Mouse (Mus musculus): ENCODE data around the gene Ptprn2. TPM values are rescaled to one million over a fixed set of nuclear protein-coding genes. Genes with fewer than 3 reads are reported as not detected.

The Ptprn2 gene
- polyA plus RNA-seq, 1 experiment from 2014 or later = 0.25 TPM

DNA sequence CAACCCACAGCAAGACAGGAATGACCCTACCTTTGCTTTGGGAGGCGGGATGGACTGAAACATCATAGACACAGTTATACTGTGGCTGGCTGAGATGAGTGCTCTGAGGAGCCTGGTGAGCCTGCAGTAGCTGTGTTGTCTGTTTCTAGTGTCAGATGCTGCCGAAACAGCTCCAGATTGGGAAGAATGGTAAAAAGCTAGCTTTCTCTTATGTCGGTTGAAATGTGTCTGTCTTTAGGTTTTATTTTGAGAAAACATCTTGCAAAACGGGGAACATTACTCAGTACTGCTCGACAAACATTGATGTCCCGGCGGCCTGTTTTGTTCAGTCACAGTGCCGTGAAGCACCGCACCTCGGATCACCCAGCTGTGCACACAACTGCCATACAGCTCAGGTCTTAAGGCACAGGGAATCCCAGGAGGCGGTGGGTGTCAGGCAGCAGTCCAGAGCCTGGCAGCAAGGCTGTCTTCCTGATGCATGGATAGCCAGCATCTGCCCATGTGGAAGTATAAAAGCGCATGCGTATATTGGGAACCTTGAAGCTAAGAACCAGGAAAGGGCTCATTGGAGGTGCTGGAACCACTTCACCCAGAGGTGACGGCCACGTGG is 689.7 kb downstream of the Ptprn2 start:
- Histone ChIP-seq H3K4me3 (replicated peaks) (no peak overlapping the region), H3K36me3 (no peaks in the 10 kb centered on the region), H3K4me1 (replicated peaks) (peaks cover 33% of the 10 kb centered on the region), H3K4me2 (no peak overlapping the region), H3K27ac (no peak overlapping the region), H3K27me3 (0 out of 2 replicates have a peak, but pooled peaks cover 8% of the 10 kb centered on the region), H3K9ac (replicated peaks) (no peak overlapping the region), H3K9me3 (no peaks in the 10 kb centered on the region)
- WGBS = 89% methylated on average over 15 of the region's 15 CpGs
- no peak for ATAC-seq (ENCODE audit: insufficient number of reproducible peaks, insufficient read depth, low FRiP score, low TSS enrichment, low read depth)

DNA sequence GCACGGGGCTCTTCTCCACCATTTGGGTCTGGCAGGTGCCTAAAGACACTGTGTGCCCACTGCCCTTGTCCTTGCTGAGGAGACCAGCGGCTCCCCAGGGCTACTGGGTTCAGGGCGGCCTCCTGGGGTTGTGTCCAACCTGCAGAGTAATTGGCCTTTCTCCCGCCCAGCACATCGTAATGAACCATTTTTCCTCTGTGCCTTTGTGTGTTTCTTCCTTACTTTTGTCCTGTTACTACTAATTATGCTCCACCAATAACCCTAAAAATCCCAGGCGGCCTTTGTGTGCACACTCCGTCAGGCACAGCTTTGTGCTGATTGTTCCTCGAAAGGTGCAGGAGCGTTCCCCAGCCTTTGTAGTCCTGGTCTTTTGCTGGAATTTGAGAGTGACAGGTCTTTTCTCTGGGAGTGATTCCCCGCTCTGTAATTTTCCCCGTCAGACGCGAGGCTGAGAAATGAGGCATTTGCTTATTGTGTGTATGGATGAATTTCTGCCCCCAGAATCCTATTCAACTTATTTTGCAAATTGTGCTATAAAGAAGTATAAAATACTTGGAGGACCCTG is 690.8 kb downstream of the Ptprn2 start:
- H3K36me3 ChIP-seq = no peaks in the 10 kb centered on the region
- no peak overlapping the region for H3K4me2 ChIP-seq
- no peak overlapping the region for H3K9ac ChIP-seq (replicated peaks)
- H3K27me3 ChIP-seq = 0 out of 2 replicates have a peak, but pooled peaks cover 8% of the 10 kb centered on the region
- peaks cover 24% of the 10 kb centered on the region for H3K4me1 ChIP-seq (replicated peaks)
- WGBS = 69% methylated on average over 13 of the region's 13 CpGs
- no peak overlapping the region for H3K27ac ChIP-seq
- H3K9me3 ChIP-seq = no peaks in the 10 kb centered on the region
- H3K4me3 ChIP-seq (replicated peaks) = no peak overlapping the region
- ATAC-seq (ENCODE audit: insufficient number of reproducible peaks, insufficient read depth, low FRiP score, low TSS enrichment, low read depth) = no peak

DNA sequence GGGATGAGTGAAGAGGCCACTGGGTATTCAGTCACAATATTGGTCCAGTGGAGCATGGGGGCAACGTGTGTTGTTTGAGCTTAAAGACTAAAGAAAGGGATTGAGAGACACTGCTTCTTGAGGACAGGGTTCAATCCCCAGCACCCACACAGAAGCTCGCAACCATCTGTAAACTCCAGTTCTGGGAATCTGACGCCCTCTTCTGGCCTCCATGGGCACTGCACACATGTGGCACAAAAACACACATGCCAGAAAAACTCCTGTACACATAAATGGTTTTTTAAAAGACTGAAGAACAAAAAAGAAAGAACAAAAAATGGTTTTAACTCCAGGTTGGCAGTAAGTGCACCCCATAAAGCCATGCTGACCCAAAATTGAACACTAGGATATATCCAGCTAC is 701.6 kb downstream of the Ptprn2 start:
- Histone ChIP-seq H3K9ac (replicated peaks) (no peak overlapping the region), H3K36me3 (no peaks in the 10 kb centered on the region), H3K4me2 (no peak overlapping the region), H3K4me3 (replicated peaks) (no peak overlapping the region), H3K27ac (no peak overlapping the region), H3K27me3 (no peaks in the 10 kb centered on the region), H3K4me1 (replicated peaks) (no peaks in the 10 kb centered on the region), H3K9me3 (peaks cover 5% of the 10 kb centered on the region; the same call in 1 of the 2 replicates)
- ATAC-seq (ENCODE audit: insufficient number of reproducible peaks, insufficient read depth, low FRiP score, low TSS enrichment, low read depth) = no peak
- 88% methylated on average over 3 of the region's 3 CpGs for WGBS

DNA sequence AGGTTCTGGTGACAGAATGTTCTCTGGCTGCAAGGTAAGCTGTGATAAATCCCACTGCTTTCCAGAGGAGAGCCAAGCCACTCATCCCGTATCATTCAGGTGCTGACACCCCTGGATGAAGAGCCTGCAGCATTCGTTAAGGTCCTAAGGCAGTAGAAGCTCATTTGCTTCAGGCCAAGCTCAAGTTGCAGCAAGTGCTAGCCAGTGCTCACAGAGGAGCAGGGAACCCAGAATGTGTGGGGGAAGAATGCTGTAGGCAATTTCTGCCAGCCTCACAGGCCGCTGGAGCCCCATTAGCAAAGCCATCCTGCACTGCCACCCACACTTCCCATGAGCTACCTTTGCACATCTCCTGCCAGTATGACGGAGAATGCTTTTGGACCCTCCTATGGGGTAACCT is 706.5 kb downstream of the Ptprn2 start:
- no peak for ATAC-seq (ENCODE audit: insufficient number of reproducible peaks, insufficient read depth, low FRiP score, low TSS enrichment, low read depth)
- no peak overlapping the region for H3K4me2 ChIP-seq
- H3K4me1 ChIP-seq (replicated peaks) = peaks cover 10% of the 10 kb centered on the region
- no peaks in the 10 kb centered on the region for H3K36me3 ChIP-seq
- no peak overlapping the region for H3K27ac ChIP-seq
- WGBS = 70% methylated on average over 4 of the region's 4 CpGs
- peaks cover 2% of the 10 kb centered on the region; the same call in 1 of the 2 replicates for H3K9me3 ChIP-seq
- H3K9ac ChIP-seq (replicated peaks) = no peak overlapping the region
- H3K4me3 ChIP-seq (replicated peaks) = no peak overlapping the region
- H3K27me3 ChIP-seq = no peaks in the 10 kb centered on the region

DNA sequence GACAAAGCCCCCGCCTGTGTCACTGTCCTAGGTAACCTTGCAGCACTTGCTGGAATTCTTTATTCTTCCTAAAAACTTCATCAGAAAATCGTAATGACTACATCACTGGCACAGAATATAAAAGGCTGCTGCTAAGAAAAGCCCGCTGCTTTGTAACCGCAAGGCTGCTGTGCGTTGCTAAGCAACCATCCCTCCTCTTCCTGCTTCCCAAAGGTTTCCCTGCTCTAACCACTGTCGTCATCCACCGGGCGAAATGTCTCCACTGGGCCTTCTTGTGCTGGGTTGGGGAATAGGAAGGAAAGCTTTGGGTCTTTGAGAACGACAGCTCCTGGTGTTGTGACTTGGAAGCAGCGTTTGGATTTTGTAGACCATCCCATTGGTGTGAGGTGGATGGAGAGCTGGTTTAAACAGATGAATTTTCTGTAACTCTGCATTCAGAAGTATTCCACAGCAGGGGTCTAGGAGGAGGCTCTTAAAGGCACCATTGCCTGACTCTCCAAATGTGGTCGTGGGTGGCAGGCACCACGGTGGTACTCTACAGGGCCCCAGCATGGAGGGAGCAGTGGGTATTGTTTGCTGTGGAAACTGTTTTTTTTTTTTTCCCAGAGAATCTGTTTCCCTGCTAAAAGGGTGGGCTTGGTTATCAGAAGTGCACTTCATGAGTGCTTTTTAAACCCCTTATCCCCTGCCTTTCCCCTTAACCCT is 711.4 kb downstream of the Ptprn2 start:
- Histone ChIP-seq H3K4me1 (replicated peaks) (peaks cover 19% of the 10 kb centered on the region), H3K27me3 (no peaks in the 10 kb centered on the region), H3K9me3 (no peaks in the 10 kb centered on the region), H3K4me2 (peak overlapping the region; percentile 37), H3K4me3 (replicated peaks) (no peak overlapping the region), H3K27ac (no peak overlapping the region), H3K36me3 (no peaks in the 10 kb centered on the region), H3K9ac (replicated peaks) (no peak overlapping the region)
- WGBS = 13% methylated on average over 12 of the region's 12 CpGs
- ATAC-seq (ENCODE audit: insufficient number of reproducible peaks, insufficient read depth, low FRiP score, low TSS enrichment, low read depth) = peak; percentile 72

DNA sequence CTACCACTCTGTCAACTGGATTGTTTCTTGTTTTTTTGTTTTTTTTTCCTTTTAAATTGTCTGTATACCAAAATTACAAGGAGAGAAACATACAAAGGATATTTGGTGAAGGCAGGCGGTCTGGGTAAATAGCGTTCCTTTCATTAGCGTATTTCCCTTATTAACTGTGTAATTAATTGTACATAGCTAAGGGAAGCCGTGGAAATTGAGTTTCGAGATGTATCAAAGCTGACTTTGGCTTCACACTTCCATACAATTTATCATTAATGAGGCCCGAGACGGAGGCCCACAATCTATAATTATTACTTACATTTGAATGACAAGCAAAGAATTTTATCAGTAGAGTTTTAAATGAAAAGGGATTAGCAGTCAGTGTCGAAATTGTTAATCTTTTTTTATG is 712.6 kb downstream of the Ptprn2 start:
- Histone ChIP-seq H3K27ac (no peak overlapping the region), H3K9me3 (no peaks in the 10 kb centered on the region), H3K36me3 (no peaks in the 10 kb centered on the region), H3K9ac (replicated peaks) (no peak overlapping the region), H3K4me1 (replicated peaks) (peaks cover 19% of the 10 kb centered on the region), H3K4me2 (no peak overlapping the region), H3K4me3 (replicated peaks) (no peak overlapping the region), H3K27me3 (no peaks in the 10 kb centered on the region)
- ATAC-seq (ENCODE audit: insufficient number of reproducible peaks, insufficient read depth, low FRiP score, low TSS enrichment, low read depth) = no peak
- 75% methylated on average over 8 of the region's 8 CpGs for WGBS

DNA sequence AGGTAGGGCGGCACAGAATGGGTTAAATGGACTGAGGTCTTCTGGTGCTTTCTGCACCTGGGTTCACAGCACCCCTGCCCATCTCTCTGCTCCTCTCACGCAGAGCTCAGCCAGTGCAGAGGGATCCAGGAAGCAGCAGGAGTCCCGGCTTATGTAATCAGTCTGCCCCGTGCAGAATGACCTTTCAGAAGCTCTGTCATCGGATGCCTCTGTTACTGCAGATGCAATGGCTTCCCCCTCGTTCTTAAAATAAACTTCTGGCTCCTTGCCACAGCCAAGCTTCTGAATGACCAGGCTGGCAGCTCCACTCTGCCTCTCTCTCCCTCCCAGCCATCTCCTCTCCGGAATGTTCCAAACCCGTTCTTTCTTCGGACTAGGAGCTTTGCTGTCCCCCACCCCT is 714.6 kb downstream of the Ptprn2 start:
- H3K9ac ChIP-seq (replicated peaks) = no peak overlapping the region
- H3K4me3 ChIP-seq (replicated peaks) = no peak overlapping the region
- no peak for ATAC-seq (ENCODE audit: insufficient number of reproducible peaks, insufficient read depth, low FRiP score, low TSS enrichment, low read depth)
- H3K4me2 ChIP-seq = no peak overlapping the region
- no peak overlapping the region for H3K27ac ChIP-seq
- 24% methylated on average over 9 of the region's 9 CpGs for WGBS
- no peaks in the 10 kb centered on the region for H3K9me3 ChIP-seq
- no peaks in the 10 kb centered on the region for H3K27me3 ChIP-seq
- peaks cover 19% of the 10 kb centered on the region for H3K4me1 ChIP-seq (replicated peaks)
- no peaks in the 10 kb centered on the region for H3K36me3 ChIP-seq

DNA sequence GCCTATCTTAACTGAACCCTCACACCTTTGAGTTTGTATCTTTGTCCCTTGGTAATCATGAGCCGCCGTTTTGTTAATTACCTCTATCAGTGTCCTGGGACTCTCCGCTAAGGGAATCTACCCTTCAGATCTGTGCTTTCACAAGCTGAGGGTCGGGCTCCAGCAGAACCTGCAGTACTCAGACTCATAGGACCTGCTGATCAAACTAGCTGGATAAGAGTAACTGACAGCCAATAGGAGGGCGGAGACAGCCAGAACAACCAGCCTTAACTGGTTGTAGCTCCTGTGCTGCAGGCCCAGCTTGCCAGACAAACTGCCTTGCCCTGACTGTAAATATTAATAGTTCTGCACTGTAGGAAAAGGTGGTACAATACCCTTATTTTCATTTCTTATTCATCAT is 715.1 kb downstream of the Ptprn2 start:
- Histone ChIP-seq H3K9me3 (no peaks in the 10 kb centered on the region), H3K4me3 (replicated peaks) (no peak overlapping the region), H3K9ac (replicated peaks) (no peak overlapping the region), H3K4me2 (no peak overlapping the region), H3K4me1 (replicated peaks) (peaks cover 19% of the 10 kb centered on the region), H3K36me3 (no peaks in the 10 kb centered on the region), H3K27ac (no peak overlapping the region), H3K27me3 (no peaks in the 10 kb centered on the region)
- no peak for ATAC-seq (ENCODE audit: insufficient number of reproducible peaks, insufficient read depth, low FRiP score, low TSS enrichment, low read depth)
- 47% methylated on average over 5 of the region's 5 CpGs for WGBS

DNA sequence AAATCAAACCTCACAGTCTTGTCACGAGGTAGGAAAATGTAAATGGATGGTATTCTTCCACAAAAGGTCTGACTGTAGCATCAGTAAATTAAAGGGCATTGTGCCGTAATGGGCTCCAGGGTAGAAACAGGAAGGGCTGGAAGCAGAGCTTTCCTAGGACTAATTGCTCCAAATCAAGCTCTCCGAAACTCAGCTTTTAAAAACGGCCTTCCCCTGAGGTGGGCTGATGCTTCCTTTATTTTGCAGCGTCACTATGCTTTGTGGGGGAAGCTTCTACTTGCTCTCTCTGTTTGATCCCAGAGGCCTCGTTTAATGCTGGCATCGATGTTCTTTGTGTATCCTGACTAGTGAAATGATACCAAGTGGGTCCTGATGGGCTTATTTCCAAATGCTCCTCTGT is 718.0 kb downstream of the Ptprn2 start:
- Histone ChIP-seq H3K36me3 (no peaks in the 10 kb centered on the region), H3K4me1 (replicated peaks) (peaks cover 8% of the 10 kb centered on the region; the same call in 1 of the 2 replicates), H3K4me2 (no peak overlapping the region), H3K9me3 (no peaks in the 10 kb centered on the region), H3K27ac (no peak overlapping the region), H3K27me3 (no peaks in the 10 kb centered on the region), H3K4me3 (replicated peaks) (no peak overlapping the region), H3K9ac (replicated peaks) (no peak overlapping the region)
- 49% methylated on average over 7 of the region's 7 CpGs for WGBS
- no peak for ATAC-seq (ENCODE audit: insufficient number of reproducible peaks, insufficient read depth, low FRiP score, low TSS enrichment, low read depth)

DNA sequence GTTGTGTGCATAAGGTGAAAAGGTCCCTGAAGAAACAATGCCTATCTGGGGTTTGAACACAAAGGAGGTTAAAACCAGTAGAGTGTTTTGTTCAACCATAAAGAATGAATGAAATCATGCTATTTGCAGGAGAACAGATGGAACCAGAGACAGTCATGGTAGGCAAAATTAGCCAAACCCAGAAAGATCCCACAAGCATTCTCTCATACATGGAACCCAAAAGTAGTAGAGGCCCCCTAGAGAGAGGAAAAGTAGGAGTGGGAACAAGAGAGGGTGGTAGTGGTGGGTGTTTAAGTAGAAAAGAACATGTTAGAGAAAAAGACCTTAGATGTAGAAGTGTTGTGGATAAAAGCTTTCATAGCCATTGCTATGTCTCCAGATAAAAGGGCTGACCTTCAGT is 719.4 kb downstream of the Ptprn2 start:
- Histone ChIP-seq H3K27ac (no peak overlapping the region), H3K27me3 (no peaks in the 10 kb centered on the region), H3K4me3 (replicated peaks) (no peak overlapping the region), H3K4me1 (replicated peaks) (peaks cover 7% of the 10 kb centered on the region; the same call in 1 of the 2 replicates), H3K9me3 (no peaks in the 10 kb centered on the region), H3K4me2 (no peak overlapping the region), H3K9ac (replicated peaks) (no peak overlapping the region), H3K36me3 (no peaks in the 10 kb centered on the region)
- no peak for ATAC-seq (ENCODE audit: insufficient number of reproducible peaks, insufficient read depth, low FRiP score, low TSS enrichment, low read depth)

DNA sequence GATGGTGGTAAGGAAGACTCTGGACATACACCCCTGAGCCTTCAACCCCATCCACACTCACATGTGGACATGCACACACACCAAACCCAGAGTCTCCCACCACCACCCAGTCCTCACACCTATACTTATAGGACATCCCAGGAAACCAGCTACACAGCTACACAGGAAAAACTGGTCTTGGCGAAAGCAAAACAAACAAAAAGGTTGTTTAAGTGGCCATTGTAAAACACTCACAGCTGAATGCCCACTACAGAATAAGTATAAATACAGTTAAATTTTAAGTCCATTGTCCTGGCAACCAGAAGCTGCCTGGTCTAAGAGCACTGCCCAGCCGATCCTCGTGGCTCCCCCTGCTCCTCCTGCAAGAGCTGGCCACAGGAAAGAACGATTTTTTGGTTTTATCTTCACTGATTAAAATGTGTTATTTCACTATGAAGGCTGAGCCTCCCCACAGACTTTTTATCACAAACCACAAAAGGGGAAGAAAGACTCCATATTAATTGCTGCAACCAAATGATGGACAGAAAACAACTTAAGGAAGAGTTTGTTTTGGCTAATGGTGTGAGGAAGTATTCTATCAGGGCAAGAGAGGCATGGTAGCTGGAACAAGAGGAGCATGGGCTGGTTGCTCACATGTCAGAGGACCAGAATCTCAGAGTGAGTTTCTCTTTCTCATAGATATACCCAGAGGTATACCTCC is 722.1 kb downstream of the Ptprn2 start:
- Histone ChIP-seq H3K4me3 (replicated peaks) (no peak overlapping the region), H3K27me3 (no peaks in the 10 kb centered on the region), H3K4me1 (replicated peaks) (no peaks in the 10 kb centered on the region), H3K4me2 (no peak overlapping the region), H3K9me3 (no peaks in the 10 kb centered on the region), H3K27ac (no peak overlapping the region), H3K36me3 (no peaks in the 10 kb centered on the region), H3K9ac (replicated peaks) (no peak overlapping the region)
- WGBS = 70% methylated on average over 4 of the region's 4 CpGs
- ATAC-seq (ENCODE audit: insufficient number of reproducible peaks, insufficient read depth, low FRiP score, low TSS enrichment, low read depth) = no peak

All from limb, embryonic 12.5 days (tissue).